Mouse (Mus musculus): Measurements from ENCODE around the gene Sfxn5.

Gene Sfxn5

GRCm38 (mm10) chr6:85230762-85231161 is 102.5 kb downstream of the Sfxn5 start:
- DNase-seq: no peak

GRCm38 (mm10) chr6:85227520-85227919 is 105.7 kb downstream of the Sfxn5 start:
- DNase-seq: no peak

GRCm38 (mm10) chr6:85226570-85226969 is 106.7 kb downstream of the Sfxn5 start:
- DNase-seq: no peak

- DNase-seq: no peak
These were observed 108.8 kb downstream of the Sfxn5 start for GRCm38 (mm10) chr6:85224442-85224891.

DNA sequence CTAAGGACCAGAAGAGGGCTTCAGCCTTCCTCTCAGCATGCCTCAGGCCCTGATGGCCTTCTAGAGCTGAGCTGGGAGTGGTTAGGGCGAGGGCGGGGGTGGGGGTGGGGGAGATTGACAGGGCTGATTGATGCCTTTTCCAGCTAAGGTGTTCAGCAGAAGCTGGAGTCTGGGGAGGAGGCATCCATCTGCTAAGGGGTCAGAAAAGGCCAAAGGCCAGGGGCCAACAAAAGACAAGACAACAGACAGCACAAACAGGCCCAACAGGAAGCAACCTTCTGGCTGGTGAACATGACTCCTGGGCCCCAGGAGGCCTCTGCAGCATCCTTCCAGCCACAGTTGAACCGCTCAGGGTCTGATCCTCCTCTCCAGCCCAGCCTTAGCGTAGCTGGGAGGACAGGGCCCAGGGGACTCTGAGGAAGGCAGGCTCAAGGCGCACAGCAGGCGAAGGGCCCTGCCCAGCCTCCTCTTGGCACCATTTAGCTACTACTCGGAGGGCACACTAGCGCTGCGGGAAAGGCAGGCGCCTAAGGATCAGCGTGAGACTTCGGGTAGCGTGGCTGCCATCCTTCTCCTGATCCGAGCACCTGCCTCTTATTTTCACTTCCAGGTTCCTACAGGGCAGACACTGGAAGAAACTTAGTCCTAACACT is 109.6 kb downstream of the Sfxn5 start:
- no peak for DNase-seq

- DNase-seq: no peak
These were observed 110.7 kb downstream of the Sfxn5 start for GRCm38 (mm10) chr6:85222551-85222950.

DNA sequence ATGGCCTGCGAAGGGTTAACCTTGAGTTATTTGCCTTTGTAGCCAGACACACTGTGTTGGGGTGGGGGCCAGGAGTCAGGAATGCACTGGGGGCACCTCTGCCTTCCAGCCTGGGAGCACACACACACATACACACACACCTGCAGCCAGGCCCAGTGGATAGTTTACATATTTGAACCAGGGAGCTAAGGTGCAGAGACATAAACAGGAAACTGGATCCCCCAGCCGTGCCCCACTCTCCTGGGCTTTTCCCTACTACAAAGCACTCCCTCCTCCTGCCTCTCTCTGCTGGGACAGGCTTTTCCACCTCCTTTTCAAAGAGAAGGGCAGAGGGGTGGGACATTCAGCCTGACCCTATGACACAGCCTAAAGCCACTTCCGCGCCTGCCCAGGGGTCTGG is 112.3 kb downstream of the Sfxn5 start:
- no peak for DNase-seq

- DNase-seq: no peak
These were observed 113.5 kb downstream of the Sfxn5 start for GRCm38 (mm10) chr6:85219706-85220105.

- DNase-seq: no peak
These were observed 114.4 kb downstream of the Sfxn5 start for GRCm38 (mm10) chr6:85218684-85219445.

- DNase-seq: no peak
These were observed 115.0 kb downstream of the Sfxn5 start for GRCm38 (mm10) chr6:85218251-85218650.

DNA sequence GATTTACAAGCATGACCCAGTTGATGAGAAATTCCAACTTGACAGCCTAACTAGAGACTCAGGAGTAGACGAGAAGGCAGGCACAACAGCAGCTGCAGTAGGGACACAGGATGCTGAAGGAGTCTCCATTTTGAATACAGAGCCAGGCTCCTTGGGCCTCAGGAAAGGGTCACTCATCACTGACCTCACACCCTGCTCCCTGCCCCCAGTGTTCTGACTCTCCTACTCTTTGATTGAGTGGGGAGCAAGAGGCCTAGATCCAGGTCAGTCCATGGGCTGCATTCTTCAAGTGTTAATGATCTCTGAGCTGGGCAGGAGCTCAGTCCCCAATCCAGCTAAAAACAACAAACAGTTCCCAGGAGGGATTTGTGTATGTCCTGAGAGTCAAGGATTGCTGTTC is 122.5 kb downstream of the Sfxn5 start:
- DNase-seq: no peak

GRCm38 (mm10) chr6:85209226-85209967 is 123.8 kb downstream of the Sfxn5 start:
- no peak for DNase-seq

DNA sequence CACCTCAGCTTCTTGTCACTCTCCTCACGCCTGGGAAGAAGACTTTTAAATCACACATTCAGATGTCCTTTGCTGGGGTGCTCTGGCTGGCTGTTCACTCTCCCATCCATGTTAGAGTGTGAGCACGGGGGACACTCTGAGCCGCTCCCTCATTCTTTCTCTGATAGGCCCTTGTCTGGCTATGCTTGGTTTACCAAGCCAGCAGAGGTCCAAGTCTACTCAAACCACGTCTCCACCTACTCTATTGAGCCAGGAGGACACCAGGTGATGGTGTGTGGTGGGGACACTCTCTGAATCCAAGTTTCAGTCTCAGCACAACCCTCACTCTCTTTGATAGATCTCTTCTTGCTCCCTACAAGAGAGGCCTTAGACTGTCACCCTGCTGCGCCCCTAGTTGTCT is 125.9 kb downstream of the Sfxn5 start:
- no peak for DNase-seq

- DNase-seq: no peak
These were observed 126.3 kb downstream of the Sfxn5 start for GRCm38 (mm10) chr6:85206939-85207285.

DNA sequence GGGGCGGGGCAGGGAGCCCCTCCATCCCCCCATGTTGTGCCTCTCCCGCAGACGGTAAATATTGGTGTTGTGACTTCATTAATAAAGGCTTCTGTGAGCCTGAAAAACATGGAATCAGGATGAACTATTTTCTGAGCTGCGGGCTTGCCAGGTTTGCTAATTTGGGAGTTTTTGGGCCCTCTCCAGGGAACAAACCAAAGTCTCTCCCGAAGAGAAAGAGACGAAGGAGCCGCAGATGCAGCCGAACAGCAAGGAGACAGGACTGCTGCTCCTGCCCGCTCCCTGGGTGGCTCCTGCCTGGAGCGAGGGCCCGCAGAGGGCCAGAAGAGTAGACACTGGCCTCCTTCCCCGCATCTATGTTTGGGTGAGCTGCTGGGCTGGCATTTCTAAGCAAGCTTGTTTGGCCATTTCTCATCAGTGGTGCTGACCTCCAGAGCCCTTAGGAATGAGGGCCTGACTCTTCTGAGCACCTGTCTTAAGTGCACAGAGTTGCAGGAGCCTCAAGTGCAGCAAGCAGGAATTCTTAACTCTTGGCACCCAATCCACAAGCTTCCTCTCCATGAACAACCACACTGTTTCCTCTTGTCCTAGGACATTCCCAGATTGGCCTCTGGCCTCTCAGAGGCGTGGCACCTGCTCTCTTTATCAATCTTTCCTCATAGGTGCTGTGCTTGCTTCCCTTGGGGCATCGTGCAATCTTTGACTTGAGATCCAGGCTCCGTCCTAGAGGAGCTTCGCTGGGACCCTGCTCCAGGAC is 126.9 kb downstream of the Sfxn5 start:
- DNase-seq: no peak

- DNase-seq: no peak
These were observed 135.3 kb downstream of the Sfxn5 start for GRCm38 (mm10) chr6:85197951-85198350.

- no peak for DNase-seq
These were observed 139.6 kb downstream of the Sfxn5 start for GRCm38 (mm10) chr6:85193381-85194318.

- no peak for DNase-seq
These were observed 141.3 kb downstream of the Sfxn5 start for GRCm38 (mm10) chr6:85191751-85192440.

DNA sequence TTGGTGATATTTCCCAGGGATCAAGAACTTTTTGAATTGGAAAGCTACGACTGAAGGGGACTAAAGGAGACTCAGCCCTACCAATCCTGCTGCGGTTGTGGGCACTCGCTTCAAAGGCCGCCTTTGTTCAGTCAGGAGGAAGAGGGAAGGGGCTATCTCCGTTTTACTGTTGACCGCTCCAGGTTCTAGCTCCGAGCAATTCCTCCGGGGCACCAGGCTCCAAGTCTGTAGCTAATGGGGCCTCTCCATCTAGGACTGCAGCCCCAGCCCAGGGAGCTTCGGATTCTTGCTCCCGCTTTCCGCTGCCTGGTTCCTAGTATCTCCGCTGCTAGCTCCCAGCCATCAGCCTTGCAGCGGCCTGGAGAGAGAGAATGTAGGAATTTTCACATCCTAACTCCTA is 142.6 kb downstream of the Sfxn5 start:
- DNase-seq: no peak

DNA sequence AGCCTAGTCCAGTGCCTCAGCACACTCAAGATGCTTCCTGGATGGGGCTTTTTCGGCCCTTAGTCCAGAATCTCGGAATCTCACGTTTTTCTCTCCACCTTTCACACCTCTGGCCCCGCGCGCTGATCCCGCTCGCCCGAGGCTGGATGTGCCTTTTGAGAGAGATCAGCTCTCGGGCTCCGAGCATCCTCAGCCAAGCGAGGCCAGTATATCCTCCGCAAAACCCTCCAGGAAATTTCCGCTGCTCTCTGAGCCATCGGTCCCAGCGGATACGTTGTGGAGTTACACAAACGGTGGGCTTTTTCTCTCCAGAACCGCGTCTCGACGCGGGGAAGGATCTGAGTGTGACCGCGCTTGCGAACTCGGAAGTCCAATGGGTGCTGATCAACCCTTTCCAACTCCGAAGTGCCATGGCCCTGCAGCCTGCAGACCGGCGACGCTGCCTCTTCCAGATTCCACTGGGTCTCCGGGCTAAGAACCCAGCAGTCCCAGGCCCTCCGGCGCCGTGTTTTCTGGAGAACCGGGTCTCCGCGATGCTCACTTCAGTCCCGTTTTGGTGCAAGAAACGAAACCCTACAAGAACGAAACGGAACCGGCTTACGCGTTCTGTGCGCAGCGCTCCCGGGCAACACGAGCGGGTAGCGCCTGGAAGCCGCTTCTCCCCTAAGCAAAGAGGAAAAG is 143.2 kb downstream of the Sfxn5 start:
- DNase-seq: no peak

DNA sequence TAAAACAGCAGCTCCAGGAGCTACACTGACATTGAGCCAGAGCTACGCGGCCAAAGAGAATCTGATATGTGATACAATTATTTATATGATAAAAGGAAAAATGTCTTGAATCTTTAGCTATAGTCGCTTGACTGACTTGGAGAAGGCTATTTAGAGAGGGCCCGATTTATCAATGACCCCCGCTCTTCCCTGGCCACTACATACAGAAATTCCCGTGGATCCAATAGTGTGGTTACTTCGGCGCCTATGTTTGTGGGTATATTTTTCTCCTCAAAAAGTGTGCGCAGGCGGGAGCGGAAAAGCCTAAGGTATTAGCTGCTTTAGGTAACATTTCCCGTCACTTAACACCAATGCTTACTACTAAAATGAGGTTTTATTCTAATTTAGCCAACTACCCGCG is 143.9 kb downstream of the Sfxn5 start:
- DNase-seq: no peak

All from liver (tissue).